Mouse (Mus musculus) heart, postnatal 0 days (tissue): ENCODE results near the gene Anxa8. TPM values are rescaled to one million over a fixed set of nuclear protein-coding genes. Genes with fewer than 3 reads are reported as not detected.
A peak's percentile ranks its signal among the peaks of the same experiment; 100 is the strongest.

Experiments
- ATAC-seq: fragments of 200-750 bp; cut with Nextera tagmentation; 2 replicates; pipeline ENCODE4 v1.8.0; 2017; ENCODE audit warnings: low read depth, moderate number of reproducible peaks, moderate library complexity; ENCODE audit not compliant: insufficient read depth
- DNase-seq: peaks from one replicate; pipeline ENCODE4 v3.0.0-alpha.2; 2016; ENCODE audit warnings: low spot score
- H3K27ac ChIP-seq: fragments of 300-500 bp; sonication (generic); 2 replicates; pipeline ENCODE4 v1.5.1; 2014; ENCODE audit warnings: low read depth, mild to moderate bottlenecking
- H3K27me3 ChIP-seq: fragments of 300-500 bp; sonication (generic); 2 replicates; pipeline ENCODE4 v1.6.1; 2014; ENCODE audit warnings: low read length, mixed read lengths; ENCODE audit not compliant: control insufficient read depth, insufficient read depth
- H3K36me3 ChIP-seq: fragments of 300-500 bp; sonication (generic); replicated peaks from 2 replicates; pipeline ENCODE4 v1.6.1; 2014; ENCODE audit warnings: low read length, mixed read lengths; ENCODE audit not compliant: control insufficient read depth, insufficient read depth
- H3K4me1 ChIP-seq: fragments of 300-500 bp; sonication (generic); 2 replicates; pipeline ENCODE4 v1.6.1; 2014; ENCODE audit warnings: antibody characterized with exemption; ENCODE audit not compliant: control insufficient read depth, insufficient read depth
- H3K4me2 ChIP-seq: fragments of 300-500 bp; sonication (generic); 2 replicates; pipeline ENCODE4 v1.6.1; 2014; ENCODE audit warnings: low read depth, mild to moderate bottlenecking, low read length, moderate library complexity
- H3K4me3 ChIP-seq: fragments of 300-500 bp; sonication (generic); 2 replicates; pipeline ENCODE4 v1.5.1; 2014; ENCODE audit warnings: low read depth, low read length
- H3K9ac ChIP-seq: fragments of 300-500 bp; sonication (generic); replicated peaks from 2 replicates; pipeline ENCODE4 v1.6.1; 2014; ENCODE audit warnings: low read depth, low read length, mixed read lengths
- H3K9me3 ChIP-seq: fragments of 300-500 bp; sonication (generic); replicated peaks from 2 replicates; pipeline ENCODE4 v1.6.1; 2016; ENCODE audit warnings: low read length; ENCODE audit not compliant: control insufficient read depth
- CTCF ChIP-seq: IDR thresholded peaks from 2 replicates; pipeline ENCODE4 v1.5.1; 2016; ENCODE audit warnings: antibody characterized with exemption, control low read depth, low read depth
- EP300 ChIP-seq: IDR thresholded peaks from 2 replicates; pipeline ENCODE4 v1.6.1; 2016; ENCODE audit warnings: antibody characterized with exemption, low read depth
- WGBS: fragments of 180-500 bp; shearing (Covaris S2); extraction: QIAGEN DNeasy Blood & Tissue Kit; methylation state at CpG from one replicate; pipeline ENCODE4 v1.1.7; 2014; 5-methylcytosine and 5-hydroxymethylcytosine counted together
- polyA plus RNA-seq: library from polyadenylated mRNA; unstranded; fragments of >200 nt; fragmentation: Nextera tagmentation; extraction: Ambion mirVana; gene quantifications from 2 replicates; pipeline ENCODE4 v1.2.1, GENCODE M21; 2015
- total RNA-seq: library from RNA; depleted of rRNA; stranded (reverse); fragments of >200 nt; gene quantifications from 2 replicates; pipeline ENCODE4 v1.2.3, GENCODE M21; 2014; ENCODE audit warnings: low replicate concordance

Gene Anxa8
- total and polyA plus RNA-seq, 2 experiments from 2014 or later, result 1.7 to 4.8 TPM

- no peak for ATAC-seq
- no peak for DNase-seq
- 66% methylated on average over 6 of the region's 6 CpGs for WGBS
Observed at GRCm38 (mm10) chr14:34071665-34072064, 14.1 kb upstream of the Anxa8 start.

GRCm38 (mm10) chr14:34075346-34075745, 10.4 kb upstream of the Anxa8 start:
- Histone ChIP-seq H3K27ac (no peak overlapping the region), H3K9ac (no peak overlapping the region), H3K9me3 (no peaks in the 10 kb centered on the region), H3K4me1 (0 out of 2 replicates have a peak, but pooled peaks cover 6% of the 10 kb centered on the region), H3K27me3 (no peaks in the 10 kb centered on the region), H3K4me2 (no peak overlapping the region), H3K36me3 (no peaks in the 10 kb centered on the region), H3K4me3 (no peak overlapping the region)
- WGBS, result 29% methylated on average over 4 of the region's 4 CpGs
- DNase-seq, result no peak
- TF ChIP-seq CTCF (no peak), EP300 (no peak)
- no peak for ATAC-seq

More at GRCm38 (mm10) chr14:34071665-34072064, 14.1 kb upstream of the Anxa8 start:
- H3K27ac ChIP-seq, result no peak overlapping the region
- H3K27me3 ChIP-seq, result no peaks in the 10 kb centered on the region
- H3K4me3 ChIP-seq, result no peak overlapping the region
- no peak for TF ChIP-seq EP300
- peak; percentile 29 for TF ChIP-seq CTCF
- no peaks in the 10 kb centered on the region for H3K36me3 ChIP-seq
- no peak overlapping the region for H3K4me2 ChIP-seq
- H3K9ac ChIP-seq, result no peak overlapping the region
- no peaks in the 10 kb centered on the region for H3K9me3 ChIP-seq
- 0 out of 2 replicates have a peak, but pooled peaks cover 6% of the 10 kb centered on the region for H3K4me1 ChIP-seq

- Histone ChIP-seq H3K27me3 (no peaks in the 10 kb centered on the region), H3K9ac (no peak overlapping the region), H3K36me3 (no peaks in the 10 kb centered on the region), H3K4me2 (no peak overlapping the region), H3K4me3 (no peak overlapping the region), H3K27ac (no peak overlapping the region), H3K4me1 (0 out of 2 replicates have a peak, but pooled peaks cover 6% of the 10 kb centered on the region), H3K9me3 (no peaks in the 10 kb centered on the region)
- no peak for TF ChIP-seq CTCF
- no peak for TF ChIP-seq EP300
- WGBS, result 80% methylated on average over 5 of the region's 5 CpGs
- no peak for DNase-seq
- no peak for ATAC-seq
Observed at GRCm38 (mm10) chr14:34077222-34077621, 8.6 kb upstream of the Anxa8 start.

- 56% methylated on average over 4 of the region's 4 CpGs for whole genome bisulfite sequencing
- no peak for DNase-seq
- no peak overlapping the region for H3K4me3 ChIP-seq
Observed at GRCm38 (mm10) chr14:34078293-34078692, 7.5 kb upstream of the Anxa8 start.

GRCm38 (mm10) chr14:34080321-34080997, 5.3 kb upstream of the Anxa8 start:
- H3K36me3 ChIP-seq, result no peaks in the 10 kb centered on the region
- no peaks in the 10 kb centered on the region for H3K4me1 ChIP-seq
- DNase-seq, result peak; percentile 90
- no peak overlapping the region for H3K27ac ChIP-seq
- TF ChIP-seq EP300, result no peak
- TF ChIP-seq CTCF, result peak; percentile 94
- H3K4me2 ChIP-seq, result no peak overlapping the region
- no peak overlapping the region for H3K9ac ChIP-seq
- H3K9me3 ChIP-seq, result no peaks in the 10 kb centered on the region
- H3K4me3 ChIP-seq, result no peak overlapping the region
- ATAC-seq, result peak; percentile 79
- H3K27me3 ChIP-seq, result 0 out of 2 replicates have a peak, but pooled peaks cover 4% of the 10 kb centered on the region
- 15% methylated on average over 11 of the region's 11 CpGs for WGBS

More at GRCm38 (mm10) chr14:34078293-34078692, 7.5 kb upstream of the Anxa8 start:
- no peak overlapping the region for H3K27ac ChIP-seq
- no peaks in the 10 kb centered on the region for H3K36me3 ChIP-seq
- H3K9ac ChIP-seq, result no peak overlapping the region
- TF ChIP-seq EP300 (no peak), CTCF (no peak)
- ATAC-seq, result no peak
- H3K27me3 ChIP-seq, result no peaks in the 10 kb centered on the region
- H3K4me2 ChIP-seq, result no peak overlapping the region
- H3K4me1 ChIP-seq, result 0 out of 2 replicates have a peak, but pooled peaks cover 6% of the 10 kb centered on the region
- no peaks in the 10 kb centered on the region for H3K9me3 ChIP-seq

GRCm38 (mm10) chr14:34086806-34087205, 1.0 kb downstream of the Anxa8 start:
- Histone ChIP-seq H3K27ac (no peak overlapping the region), H3K4me1 (no peaks in the 10 kb centered on the region), H3K4me3 (no peak overlapping the region), H3K9me3 (no peaks in the 10 kb centered on the region), H3K27me3 (0 out of 2 replicates have a peak, but pooled peaks cover 4% of the 10 kb centered on the region), H3K9ac (no peak overlapping the region), H3K4me2 (no peak overlapping the region), H3K36me3 (no peaks in the 10 kb centered on the region)
- ATAC-seq (no peak), DNase-seq (no peak)
- TF ChIP-seq EP300 (no peak), CTCF (no peak)
- WGBS, result 55% methylated on average over 4 of the region's 4 CpGs
